Mouse (Mus musculus) neural tube, embryonic 14.5 days (tissue): Measurements from ENCODE around the gene Cxcr5. TPM values are rescaled to one million over a fixed set of nuclear protein-coding genes. Genes with fewer than 3 reads are reported as not detected.

Experiments
- ATAC-seq: fragments of 200-750 bp; cut with Nextera tagmentation; 2 replicates; pipeline ENCODE4 v1.8.0; 2017; ENCODE audit warnings: low read depth, mild to moderate bottlenecking, moderate TSS enrichment, moderate library complexity
- H3K27ac ChIP-seq: fragments of 300-500 bp; sonication (generic); 2 replicates; pipeline ENCODE4 v1.5.1; 2014; ENCODE audit warnings: low read depth, mild to moderate bottlenecking, control low read depth, low read length, moderate library complexity, mixed read lengths
- H3K27me3 ChIP-seq: fragments of 300-500 bp; sonication (generic); 2 replicates; pipeline ENCODE4 v1.6.1; 2014; ENCODE audit warnings: low read length; ENCODE audit not compliant: control insufficient read depth, insufficient read depth
- H3K36me3 ChIP-seq: fragments of 300-500 bp; sonication (generic); 2 replicates; pipeline ENCODE4 v1.6.1; 2014; ENCODE audit warnings: low read length, mixed read lengths; ENCODE audit not compliant: control insufficient read depth, insufficient read depth
- H3K4me1 ChIP-seq: fragments of 300-500 bp; sonication (generic); 2 replicates; pipeline ENCODE4 v1.6.1; 2014; ENCODE audit warnings: low read length; ENCODE audit not compliant: control insufficient read depth, insufficient read depth
- H3K4me2 ChIP-seq: fragments of 300-500 bp; sonication (generic); 2 replicates; pipeline ENCODE4 v1.6.1; 2014; ENCODE audit warnings: mild to moderate bottlenecking, low read depth, low read length, control low read depth
- H3K4me3 ChIP-seq: fragments of 300-500 bp; sonication (generic); 2 replicates; pipeline ENCODE4 v1.5.1; 2014; ENCODE audit warnings: low read depth, low read length, control low read depth, mixed read lengths
- H3K9ac ChIP-seq: fragments of 300-500 bp; sonication (generic); replicated peaks from 2 replicates; pipeline ENCODE4 v1.6.1; 2014; ENCODE audit warnings: low read depth, mild to moderate bottlenecking, control low read depth, low read length, mixed read lengths
- H3K9me3 ChIP-seq: fragments of 300-500 bp; sonication (generic); 2 replicates; pipeline ENCODE4 v1.6.1; 2016; ENCODE audit warnings: low read length; ENCODE audit not compliant: control insufficient read depth
- WGBS: fragments of 180-500 bp; shearing (Covaris S2); extraction: QIAGEN DNeasy Blood & Tissue Kit; methylation state at CpG from one replicate; pipeline ENCODE4 v1.1.7; 2014; 5-methylcytosine and 5-hydroxymethylcytosine counted together
- polyA plus RNA-seq: library from polyadenylated mRNA; unstranded; fragments of >200 nt; fragmentation: Nextera tagmentation; extraction: Ambion mirVana; gene quantifications from 2 replicates; pipeline ENCODE4 v1.2.1, GENCODE M21; 2014

Gene Cxcr5
- polyA plus RNA-seq, 1 experiment from 2014 or later, result not detected

- WGBS, result 84% methylated on average over 8 of the region's 8 CpGs
- no peak for ATAC-seq
- Histone ChIP-seq H3K27me3 (no peaks in the 10 kb centered on the region), H3K4me1 (no peaks in the 10 kb centered on the region), H3K4me2 (no peak overlapping the region), H3K9me3 (no peaks in the 10 kb centered on the region), H3K36me3 (no peaks in the 10 kb centered on the region), H3K9ac (no peak overlapping the region), H3K27ac (no peak overlapping the region), H3K4me3 (no peak overlapping the region)
Observed at GRCm38 (mm10) chr9:44528340-44528739, 33.3 kb downstream of the Cxcr5 start.

DNA sequence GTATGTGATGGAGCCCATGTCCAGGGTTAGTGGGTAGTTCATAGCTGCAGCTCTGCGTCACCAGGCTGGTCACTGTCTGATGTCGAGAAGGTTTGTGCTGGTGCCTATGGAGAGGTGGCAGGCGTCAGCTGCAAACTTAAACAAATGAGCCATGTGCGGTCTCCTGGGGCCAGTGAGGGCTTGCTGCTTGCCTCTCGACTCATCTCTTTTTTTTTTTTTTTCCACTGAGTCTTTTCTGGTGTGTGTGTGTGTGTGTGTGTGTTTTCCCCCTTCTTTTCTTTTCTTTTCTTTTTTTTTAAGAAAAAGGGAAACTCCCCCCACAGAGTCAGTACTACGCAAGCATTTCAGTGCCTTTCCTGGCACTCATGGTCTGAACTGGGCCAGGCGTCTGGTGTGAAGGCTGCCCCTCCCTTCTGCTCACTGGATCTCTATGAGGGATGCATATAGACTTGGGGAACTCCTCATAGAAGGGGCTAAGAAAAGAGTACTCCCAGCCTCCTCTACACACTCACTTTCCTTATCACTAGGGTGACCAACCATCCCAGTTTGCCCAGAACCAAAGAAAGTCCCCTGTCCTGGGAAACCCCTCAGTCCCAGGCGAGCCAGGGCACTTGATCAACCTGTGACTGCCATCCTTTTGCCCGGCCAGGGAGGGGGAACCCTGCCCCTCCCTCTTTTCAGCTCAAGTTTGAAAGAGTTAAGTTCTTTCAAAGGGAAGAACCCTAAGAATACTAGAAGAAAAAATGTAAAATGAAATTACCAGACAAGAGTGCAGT is 35.2 kb downstream of the Cxcr5 start:
- Histone ChIP-seq H3K9ac (no peak overlapping the region), H3K36me3 (no peaks in the 10 kb centered on the region), H3K27ac (no peak overlapping the region), H3K4me3 (no peak overlapping the region), H3K9me3 (no peaks in the 10 kb centered on the region), H3K27me3 (no peaks in the 10 kb centered on the region), H3K4me2 (no peak overlapping the region), H3K4me1 (no peaks in the 10 kb centered on the region)
- ATAC-seq, result no peak
- 57% methylated on average over 9 of the region's 9 CpGs for WGBS

DNA sequence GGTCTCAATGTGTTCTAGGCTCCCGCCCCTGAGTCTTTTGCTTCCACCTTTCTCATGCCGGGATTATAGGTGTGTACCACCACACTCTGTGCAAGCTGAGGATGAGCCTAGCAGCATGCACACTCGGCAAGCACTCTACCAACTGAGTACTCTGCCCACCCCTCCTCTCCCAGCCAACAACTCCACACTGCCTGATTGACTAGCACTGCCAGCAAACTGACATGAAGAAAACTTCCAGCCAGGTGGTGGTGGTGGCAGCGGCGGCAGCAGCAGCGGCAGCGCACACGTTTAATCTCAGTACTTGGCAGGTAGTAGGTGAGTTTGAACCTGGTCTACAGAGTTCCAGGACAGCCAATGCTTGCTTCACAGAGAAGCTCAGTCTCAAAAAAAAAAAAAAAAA is 36.1 kb downstream of the Cxcr5 start:
- no peak for ATAC-seq
- H3K36me3 ChIP-seq, result no peaks in the 10 kb centered on the region
- H3K9me3 ChIP-seq, result no peaks in the 10 kb centered on the region
- H3K27me3 ChIP-seq, result no peaks in the 10 kb centered on the region
- 91% methylated on average over 8 of the region's 8 CpGs for WGBS
- no peak overlapping the region for H3K4me2 ChIP-seq
- H3K4me3 ChIP-seq, result no peak overlapping the region
- no peak overlapping the region for H3K27ac ChIP-seq
- H3K9ac ChIP-seq, result no peak overlapping the region
- H3K4me1 ChIP-seq, result no peaks in the 10 kb centered on the region

DNA sequence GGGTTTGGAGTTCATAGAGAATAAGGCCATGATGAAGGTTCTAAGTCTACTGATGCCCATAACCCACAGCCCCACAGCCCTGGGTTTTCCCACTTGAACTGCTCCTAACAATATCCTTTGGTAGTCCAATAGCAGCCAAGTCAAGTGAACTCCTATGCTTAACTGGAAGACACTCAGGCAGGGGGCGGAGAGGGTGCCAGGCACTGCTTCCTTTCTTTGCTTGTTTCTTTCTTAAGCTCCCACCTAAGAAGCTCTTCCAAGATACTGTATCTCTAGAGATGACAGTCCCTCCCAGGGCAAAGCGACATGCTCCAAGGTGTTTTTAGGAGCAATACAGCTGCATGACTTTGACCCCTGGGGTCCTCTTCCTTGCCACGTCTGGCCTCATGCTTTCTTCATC is 36.7 kb downstream of the Cxcr5 start:
- no peaks in the 10 kb centered on the region for H3K9me3 ChIP-seq
- no peak for ATAC-seq
- H3K4me1 ChIP-seq, result no peaks in the 10 kb centered on the region
- H3K27me3 ChIP-seq, result no peaks in the 10 kb centered on the region
- 81% methylated on average over 3 of the region's 3 CpGs for WGBS
- no peak overlapping the region for H3K27ac ChIP-seq
- H3K4me3 ChIP-seq, result no peak overlapping the region
- no peak overlapping the region for H3K4me2 ChIP-seq
- H3K9ac ChIP-seq, result no peak overlapping the region
- no peaks in the 10 kb centered on the region for H3K36me3 ChIP-seq

- 85% methylated on average over 5 of the region's 5 CpGs for whole genome bisulfite sequencing
- H3K4me3 ChIP-seq, result no peak overlapping the region
- no peak overlapping the region for H3K9ac ChIP-seq
- no peak for ATAC-seq
- no peaks in the 10 kb centered on the region for H3K4me1 ChIP-seq
- no peak overlapping the region for H3K27ac ChIP-seq
- H3K4me2 ChIP-seq, result no peak overlapping the region
- no peaks in the 10 kb centered on the region for H3K27me3 ChIP-seq
- H3K9me3 ChIP-seq, result no peaks in the 10 kb centered on the region
- no peaks in the 10 kb centered on the region for H3K36me3 ChIP-seq
Observed at GRCm38 (mm10) chr9:44524235-44524826, 37.3 kb downstream of the Cxcr5 start.

- no peak for ATAC-seq
- no peaks in the 10 kb centered on the region for H3K4me1 ChIP-seq
- H3K27ac ChIP-seq, result no peak overlapping the region
- H3K27me3 ChIP-seq, result no peaks in the 10 kb centered on the region
- no peak overlapping the region for H3K9ac ChIP-seq
- H3K36me3 ChIP-seq, result no peaks in the 10 kb centered on the region
- no peaks in the 10 kb centered on the region for H3K9me3 ChIP-seq
- 75% methylated on average over 5 of the region's 5 CpGs for WGBS
- H3K4me2 ChIP-seq, result no peak overlapping the region
- H3K4me3 ChIP-seq, result no peak overlapping the region
Observed at GRCm38 (mm10) chr9:44523686-44524085, 38.0 kb downstream of the Cxcr5 start.

- H3K4me2 ChIP-seq, result no peak overlapping the region
- no peak overlapping the region for H3K4me3 ChIP-seq
- no peaks in the 10 kb centered on the region for H3K36me3 ChIP-seq
- no peak for ATAC-seq
- no peaks in the 10 kb centered on the region for H3K9me3 ChIP-seq
- H3K27ac ChIP-seq, result no peak overlapping the region
- H3K4me1 ChIP-seq, result no peaks in the 10 kb centered on the region
- no peaks in the 10 kb centered on the region for H3K27me3 ChIP-seq
- H3K9ac ChIP-seq, result no peak overlapping the region
- 88% methylated on average over 10 of the region's 10 CpGs for WGBS
Observed at GRCm38 (mm10) chr9:44521927-44522326, 39.8 kb downstream of the Cxcr5 start.

GRCm38 (mm10) chr9:44518068-44518467 is 43.6 kb downstream of the Cxcr5 start:
- Histone ChIP-seq H3K27me3 (no peaks in the 10 kb centered on the region), H3K9me3 (no peaks in the 10 kb centered on the region), H3K36me3 (no peaks in the 10 kb centered on the region), H3K27ac (no peak overlapping the region), H3K9ac (no peak overlapping the region), H3K4me3 (no peak overlapping the region), H3K4me1 (no peaks in the 10 kb centered on the region), H3K4me2 (no peak overlapping the region)
- ATAC-seq, result no peak
- WGBS, result 69% methylated on average over 7 of the region's 7 CpGs

- Histone ChIP-seq H3K27ac (no peak overlapping the region), H3K36me3 (no peaks in the 10 kb centered on the region), H3K4me2 (no peak overlapping the region), H3K27me3 (no peaks in the 10 kb centered on the region), H3K9ac (no peak overlapping the region), H3K4me3 (no peak overlapping the region), H3K4me1 (no peaks in the 10 kb centered on the region), H3K9me3 (no peaks in the 10 kb centered on the region)
- ATAC-seq, result no peak
- WGBS, result 76% methylated on average over 4 of the region's 4 CpGs
Observed at GRCm38 (mm10) chr9:44517368-44517767, 44.3 kb downstream of the Cxcr5 start.
